Mouse (Mus musculus): ENCODE data around the gene Fam170b. TPM values are rescaled to one million over a fixed set of nuclear protein-coding genes. Genes with fewer than 3 reads are reported as not detected.

Fam170b gene
- not detected for total RNA-seq (2022)

- no peak for DNase-seq (ENCODE audit: low spot score in 2 of 2)
Observed at GRCm38 (mm10) chr14:32833847-32834246, at the start of gene Fam170b. Gene Fam170b (plus strand): TSS chr14:32833962.

DNA sequence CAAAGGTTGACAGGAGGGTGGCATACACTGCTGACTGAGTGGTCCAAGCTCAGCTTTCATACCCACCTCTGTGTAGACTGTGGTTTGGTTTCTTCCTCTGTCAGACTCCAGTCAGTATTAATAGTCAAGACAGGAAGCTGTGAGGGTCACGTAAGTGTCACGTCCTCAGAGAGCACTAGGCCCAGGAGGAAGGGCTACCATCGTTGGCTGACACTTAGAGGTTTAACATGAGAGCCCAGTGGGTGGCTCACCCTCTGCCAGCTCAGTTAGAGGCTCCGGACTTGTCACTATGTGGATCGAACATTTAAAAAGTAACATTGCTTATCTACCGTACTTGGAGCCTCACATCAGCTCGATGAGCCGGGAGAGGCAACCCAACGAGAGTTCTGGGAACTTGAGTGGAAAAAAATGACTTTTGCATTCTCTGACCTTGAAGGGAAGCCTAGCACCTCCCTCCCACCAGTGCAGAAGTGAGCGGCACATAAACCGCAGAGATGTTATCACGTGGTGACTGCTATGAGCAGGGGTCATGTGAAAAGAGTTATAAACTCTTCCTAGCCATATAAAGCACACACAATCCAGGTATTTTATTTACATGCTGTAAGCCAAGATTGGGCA is 49.5 kb upstream of the Fam170b start:
- no peak for DNase-seq (ENCODE audit: low spot score in 2 of 2)

DNA sequence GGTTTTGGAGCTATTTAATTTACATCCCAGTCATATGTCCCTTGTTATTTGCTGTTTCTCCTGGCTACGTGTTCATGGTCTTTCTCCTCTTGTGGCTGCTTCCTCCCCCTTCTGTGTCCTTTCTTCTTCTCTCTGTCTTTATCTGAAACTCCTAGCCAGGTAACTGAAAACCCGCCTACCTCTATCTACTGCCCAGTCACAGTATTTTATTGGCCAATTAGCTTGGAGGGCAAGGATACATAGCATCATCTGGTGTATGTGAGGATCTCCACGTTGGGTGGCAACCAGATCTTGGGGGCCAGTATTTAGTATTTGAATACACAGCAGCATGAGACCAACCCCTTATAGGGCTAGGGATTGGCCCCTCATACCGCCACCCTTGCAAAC is 49.0 kb upstream of the Fam170b start:
- no peak for DNase-seq (ENCODE audit: low spot score in 2 of 2)

GRCm38 (mm10) chr14:32785556-32786130 is 48.1 kb upstream of the Fam170b start, which contains the start of gene Tmem273:
Gene Tmem273 (plus strand): TSS chr14:32785963.
- no peak for DNase-seq (ENCODE audit: low spot score in 2 of 2)

- no peak for DNase-seq (ENCODE audit: low spot score in 2 of 2)
Observed at GRCm38 (mm10) chr14:32787691-32788090, 46.1 kb upstream of the Fam170b start.

- DNase-seq (ENCODE audit: low spot score in 2 of 2), result no peak
Observed at GRCm38 (mm10) chr14:32796375-32796774, 37.4 kb upstream of the Fam170b start.

DNA sequence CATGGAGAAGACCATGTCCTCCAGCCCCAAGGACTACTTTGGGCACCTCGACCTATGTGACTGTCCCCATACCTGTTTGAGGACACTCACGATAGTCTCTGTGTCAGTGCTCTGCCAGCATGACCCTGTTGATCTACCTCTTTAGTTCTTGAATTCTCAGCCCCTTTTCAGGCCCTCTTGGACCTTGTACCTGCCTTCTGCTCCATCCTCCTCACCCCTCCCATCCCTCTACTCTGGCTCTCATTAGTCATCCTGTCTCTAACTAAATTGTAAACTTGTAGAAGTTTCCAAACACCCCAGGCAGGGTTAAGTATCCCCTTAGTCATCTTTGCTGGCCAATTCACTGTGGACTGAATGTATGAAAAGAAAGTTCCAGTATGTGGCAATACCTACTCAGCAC is 36.0 kb upstream of the Fam170b start:
- no peak for DNase-seq (ENCODE audit: low spot score in 2 of 2)

GRCm38 (mm10) chr14:32798355-32798754 is 35.4 kb upstream of the Fam170b start:
- DNase-seq (ENCODE audit: low spot score in 2 of 2), result no peak

GRCm38 (mm10) chr14:32800048-32800447 is 33.7 kb upstream of the Fam170b start:
- no peak for DNase-seq (ENCODE audit: low spot score in 2 of 2)

DNA sequence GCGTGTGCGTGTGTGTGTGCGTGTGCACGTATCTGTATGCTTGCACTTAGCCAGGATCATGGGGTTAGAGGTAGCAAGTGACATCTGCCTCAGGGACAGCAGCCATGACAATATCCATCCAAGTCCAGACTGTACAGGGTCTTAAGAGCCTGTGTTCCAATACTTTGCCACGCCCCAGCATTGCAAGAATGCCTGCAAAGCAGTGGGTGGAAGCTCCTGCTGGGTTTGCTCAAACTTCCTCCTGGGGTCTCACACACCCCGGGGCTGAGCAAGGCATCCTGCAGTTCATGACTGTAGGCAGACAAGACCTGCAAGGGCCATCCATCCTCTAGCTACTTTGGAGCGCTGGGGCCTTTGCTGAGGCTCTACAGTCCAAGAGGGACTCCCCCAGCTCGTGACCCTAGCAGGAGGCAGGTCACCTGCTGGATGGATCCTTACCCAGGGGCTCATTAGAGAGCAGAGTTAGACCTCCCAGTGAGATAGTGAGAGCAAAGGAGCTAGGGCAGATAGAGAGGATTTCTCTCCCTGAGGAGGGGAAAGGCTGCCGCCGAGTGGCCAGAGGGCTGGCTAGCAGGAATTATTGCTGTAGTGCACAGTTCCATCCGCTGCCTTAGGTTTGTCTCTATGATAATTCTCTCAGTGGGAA is 32.6 kb upstream of the Fam170b start:
- DNase-seq (ENCODE audit: low spot score in 2 of 2), result no peak

DNA sequence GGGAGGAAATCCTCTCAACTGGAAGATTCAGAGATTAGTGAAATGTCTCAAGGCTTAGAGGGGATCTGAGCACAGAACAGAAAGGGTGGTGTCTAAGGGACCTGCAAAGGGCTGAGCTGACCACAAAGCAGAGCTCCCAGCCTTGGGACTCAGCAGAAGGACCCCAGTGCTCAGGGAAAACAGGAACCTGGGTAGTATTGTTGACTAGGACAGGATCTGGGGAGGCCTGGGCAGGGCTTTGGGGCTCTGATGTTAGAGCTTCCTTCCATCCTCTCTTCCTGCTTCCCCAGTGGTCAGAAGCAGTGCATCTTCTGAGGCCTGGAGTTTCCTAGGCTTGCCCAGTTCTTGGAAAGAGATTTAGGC is 32.1 kb upstream of the Fam170b start:
- DNase-seq (ENCODE audit: low spot score in 2 of 2), result no peak

- no peak for DNase-seq (ENCODE audit: low spot score in 2 of 2)
Observed at GRCm38 (mm10) chr14:32810111-32810510, 23.7 kb upstream of the Fam170b start.

- DNase-seq (ENCODE audit: low spot score in 2 of 2), result no peak
Observed at GRCm38 (mm10) chr14:32812429-32812828, 21.3 kb upstream of the Fam170b start.

DNA sequence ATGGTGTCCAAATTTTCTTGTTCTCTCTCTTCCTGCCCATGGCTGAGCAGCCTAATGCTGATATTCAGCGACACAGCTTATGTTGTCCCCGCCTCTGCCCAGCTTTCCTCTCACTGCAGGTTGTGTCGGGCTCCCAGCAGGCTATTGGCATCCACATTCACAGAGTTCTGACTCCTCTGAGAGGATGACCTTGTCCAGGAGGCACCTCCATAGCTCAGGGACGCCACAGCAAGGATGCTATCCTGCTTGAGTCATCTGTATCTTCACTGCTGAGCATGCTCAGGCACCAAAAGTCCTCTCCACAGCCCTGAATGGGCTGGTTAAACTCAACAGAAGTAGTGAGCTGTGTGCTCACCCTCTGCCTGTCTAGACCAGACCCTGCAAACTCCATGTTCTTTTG is 18.8 kb upstream of the Fam170b start:
- no peak for DNase-seq (ENCODE audit: low spot score in 2 of 2)

GRCm38 (mm10) chr14:32816533-32816932 is 17.2 kb upstream of the Fam170b start:
- no peak for DNase-seq (ENCODE audit: low spot score in 2 of 2)

DNA sequence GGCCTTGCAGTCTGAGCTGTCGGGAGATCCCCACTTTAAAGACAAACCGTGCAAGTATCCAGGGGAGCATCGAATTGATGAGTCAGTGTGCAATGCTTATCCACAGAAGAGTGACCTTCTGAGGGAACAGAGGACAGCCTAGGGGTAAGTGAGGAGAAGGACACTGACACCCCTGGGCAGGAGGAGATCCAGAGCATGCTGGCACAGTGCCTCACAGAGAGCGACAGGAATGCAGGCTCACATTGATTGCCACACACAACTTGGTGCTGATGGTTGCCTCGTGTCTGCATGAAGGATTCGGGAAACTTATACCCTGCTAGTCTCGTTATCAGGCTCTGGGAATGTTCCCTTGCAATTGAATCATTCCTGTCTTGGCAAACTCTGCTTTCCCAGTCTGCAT is 16.5 kb upstream of the Fam170b start:
- DNase-seq (ENCODE audit: low spot score in 2 of 2), result no peak

GRCm38 (mm10) chr14:32819297-32819696 is 14.5 kb upstream of the Fam170b start:
- no peak for DNase-seq (ENCODE audit: low spot score in 2 of 2)

DNA sequence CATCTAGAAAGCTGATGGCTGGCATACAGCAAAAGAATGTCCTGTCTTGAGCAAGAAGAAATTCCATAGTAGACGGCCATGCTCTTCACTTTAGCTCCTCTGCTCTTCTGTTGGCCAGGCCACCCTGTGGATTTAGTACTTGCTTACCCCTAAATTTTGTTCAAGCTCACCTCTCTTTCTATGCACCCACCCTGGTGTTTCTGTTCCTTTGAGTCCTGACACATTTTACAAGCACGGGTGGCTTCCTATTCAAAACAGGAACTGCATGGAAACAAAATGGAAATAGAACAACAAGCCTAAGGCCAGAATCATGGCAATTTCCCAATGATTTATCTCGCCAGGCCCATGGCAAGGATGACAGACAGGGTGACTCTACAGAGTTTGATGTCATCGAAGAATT is 10.9 kb upstream of the Fam170b start:
- no peak for DNase-seq (ENCODE audit: low spot score in 2 of 2)

DNA sequence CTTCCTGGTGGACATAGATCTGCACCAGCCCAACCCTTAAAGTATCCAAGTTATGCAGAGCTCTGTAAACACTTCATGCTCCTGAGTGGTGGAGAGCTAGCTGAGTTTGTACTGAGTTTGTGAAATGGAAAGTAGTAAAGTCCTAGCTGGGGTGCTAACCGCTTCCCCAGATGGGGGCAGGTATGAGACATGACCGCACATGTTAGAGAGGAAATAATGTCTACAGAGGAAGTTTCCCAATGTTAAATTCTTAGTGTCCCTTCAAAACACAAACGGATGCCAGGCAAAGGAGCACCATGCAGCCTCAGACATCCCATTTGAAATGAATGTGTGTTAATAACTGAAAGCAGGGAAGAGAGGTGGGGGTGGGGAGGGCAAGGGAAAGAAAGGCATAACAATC is 9.9 kb upstream of the Fam170b start:
- no peak for DNase-seq (ENCODE audit: low spot score in 2 of 2)

DNA sequence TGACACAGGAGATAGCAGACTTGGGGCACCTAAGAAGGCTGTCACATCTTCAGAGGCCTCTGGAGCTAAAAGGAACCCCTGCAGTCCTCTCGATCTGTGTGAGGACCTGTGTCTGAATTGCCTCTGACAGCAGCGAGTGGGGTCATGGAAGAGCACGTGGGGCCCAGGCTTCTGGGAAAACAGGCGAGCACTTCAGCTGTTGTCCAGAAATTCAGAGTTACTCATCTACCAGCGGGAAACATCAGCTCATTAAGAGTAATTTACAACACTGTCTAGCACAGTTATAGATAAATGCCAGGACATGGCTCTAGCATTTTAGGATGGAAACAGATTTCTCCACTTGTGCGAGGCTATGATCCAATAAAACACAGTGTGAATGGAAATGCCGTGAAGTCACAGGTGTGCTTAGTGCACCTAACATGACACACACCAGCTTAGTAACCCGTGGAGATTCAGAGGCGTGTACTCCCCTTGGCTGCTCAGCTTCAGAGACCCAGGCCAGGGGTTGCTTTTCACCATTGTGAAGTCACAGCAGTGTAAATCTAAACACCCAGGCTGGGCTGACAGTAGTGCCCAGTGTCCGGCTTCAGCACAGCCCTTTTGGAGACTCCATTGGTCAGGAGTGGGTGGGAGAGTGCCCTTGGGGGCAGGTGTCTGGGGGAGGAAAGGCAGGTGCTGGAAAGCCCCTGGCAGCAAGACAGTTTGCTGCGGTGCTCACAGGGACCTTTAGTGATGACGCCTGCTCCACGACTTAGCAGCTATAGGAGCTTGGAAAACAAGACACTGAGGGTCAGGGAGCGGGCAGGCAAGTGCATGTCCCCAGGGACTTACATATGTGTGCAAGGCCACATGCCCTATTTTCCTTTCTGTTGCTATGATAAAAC is 9.3 kb upstream of the Fam170b start:
- no peak for DNase-seq (ENCODE audit: low spot score in 2 of 2)

DNA sequence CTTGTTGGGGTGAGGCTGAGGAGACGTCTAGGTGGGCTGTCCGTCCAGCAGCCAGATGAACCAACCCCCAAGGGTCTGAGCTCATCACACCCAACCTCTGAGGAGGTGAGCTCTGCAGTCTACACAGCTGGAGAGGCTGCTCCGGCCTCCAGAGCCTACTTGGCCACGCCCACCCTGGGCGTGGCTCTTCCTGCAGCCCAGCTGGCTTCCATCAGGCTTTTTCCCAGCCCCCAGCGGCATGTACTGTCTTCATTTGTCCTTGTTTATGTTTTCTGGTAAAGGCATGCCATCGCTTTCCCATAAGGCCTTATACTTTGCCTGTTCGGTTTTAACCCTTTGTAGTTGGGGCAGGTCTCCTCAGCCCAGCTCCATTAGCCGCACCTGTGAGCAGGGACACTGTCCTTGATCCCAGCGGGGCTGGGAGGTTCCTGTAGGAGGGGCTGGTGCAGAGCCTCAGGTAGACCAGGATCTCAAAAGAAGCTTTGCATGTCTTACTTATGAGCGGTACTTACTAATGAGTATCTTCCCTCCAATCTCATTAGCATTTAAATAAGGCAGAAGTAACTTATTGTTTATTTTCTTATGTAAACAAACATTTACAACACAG is 8.2 kb upstream of the Fam170b start:
- DNase-seq (ENCODE audit: low spot score in 2 of 2), result no peak

DNA sequence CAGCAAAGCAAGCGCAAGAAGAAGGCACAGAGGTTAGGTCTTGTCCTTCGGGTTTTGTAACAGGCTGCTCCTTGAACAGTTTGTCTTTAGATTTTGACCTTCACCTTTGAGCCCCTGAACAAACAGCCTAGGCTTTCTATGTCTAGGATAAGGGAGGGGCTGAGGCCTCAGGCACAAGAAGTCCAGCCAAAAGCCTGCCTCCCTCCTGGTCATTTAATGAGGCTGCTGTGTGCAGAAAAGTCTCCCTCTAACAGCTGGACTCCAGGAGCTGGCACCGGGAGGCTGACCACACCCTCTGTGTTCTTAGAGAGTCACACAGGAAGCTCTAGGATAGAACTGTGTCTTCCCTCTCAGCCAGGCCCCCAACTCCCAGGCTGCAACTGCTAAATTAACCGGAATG is 6.6 kb upstream of the Fam170b start:
- no peak for DNase-seq (ENCODE audit: low spot score in 2 of 2)
